Mouse (Mus musculus) G1E (cell line): ENCODE data around the gene Wnt9a.

Experiments used
- CTCF ChIP-seq: IDR thresholded peaks from 2 replicates; pipeline ENCODE4 v1.5.1; 2012; ENCODE audit warnings: low read depth, low read length, inconsistent platforms, mixed read lengths
- GATA1 ChIP-seq: IDR thresholded peaks from 2 replicates; pipeline ENCODE4 v1.6.1; 2012; ENCODE audit warnings: borderline replicate concordance, low read length, inconsistent platforms, mixed read lengths
- GATA2 ChIP-seq: IDR thresholded peaks from 2 replicates; pipeline ENCODE4 v1.6.1; 2012; ENCODE audit warnings: low read depth, low read length, inconsistent platforms, borderline replicate concordance
- TAL1 ChIP-seq: conservative IDR thresholded peaks from 2 replicates; pipeline ENCODE4 v1.6.1; 2012; ENCODE audit warnings: low read depth, low read length, inconsistent platforms, mixed read lengths

DNA sequence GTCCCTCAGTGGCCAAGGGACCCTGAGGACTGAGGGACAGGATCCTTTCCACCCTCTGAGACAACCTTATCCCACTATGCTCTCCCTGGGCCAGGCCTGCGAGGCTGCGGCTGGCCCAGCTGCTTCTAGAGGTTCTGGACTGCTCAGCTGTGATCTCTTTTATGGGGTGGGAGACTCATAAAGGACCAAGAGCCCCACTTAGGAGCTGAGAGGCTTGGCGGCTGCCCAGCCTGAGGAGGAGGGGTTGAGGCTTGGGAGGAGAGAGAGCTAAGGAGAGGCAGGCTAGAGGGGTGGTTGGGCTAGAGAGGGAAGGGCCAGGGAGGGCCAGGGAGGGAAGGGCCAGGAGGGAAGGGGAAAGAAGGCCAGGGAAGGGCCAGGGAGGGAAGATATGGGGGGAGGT lies 57.7 kb downstream of the Wnt9a start:
- TF ChIP-seq CTCF: no peak
- no peak for TF ChIP-seq GATA2
- no peak for TF ChIP-seq TAL1
- TF ChIP-seq GATA1: no peak
